Mouse (Mus musculus): ENCODE results near the gene Mmrn1. TPM values are rescaled to one million over a fixed set of nuclear protein-coding genes. Genes with fewer than 3 reads are reported as not detected.

Gene Mmrn1
- polyA plus RNA-seq, 1 experiment from 2014 or later = 3.5 TPM

Other genes with a start within 250 kb of the Mmrn1 start
- 138 and 201 TPM in 2 replicates for gene Snca, start 95.1 kb upstream of the Mmrn1 start, polyA plus RNA-seq (2014; fragmentation: Nextera tagmentation; extraction: Ambion mirVana)

Data from midbrain, embryonic 14.5 days (tissue).